Mouse (Mus musculus) heart, embryonic 12.5 days (tissue): Measurements from ENCODE around the gene Sgf29. TPM values are rescaled to one million over a fixed set of nuclear protein-coding genes. Genes with fewer than 3 reads are reported as not detected.

Source experiments
- ATAC-seq: fragments of 200-750 bp; cut with Nextera tagmentation; 2 replicates; pipeline ENCODE4 v1.8.0; 2017; ENCODE audit warnings: moderate TSS enrichment, moderate library complexity; ENCODE audit not compliant: insufficient number of reproducible peaks, low FRiP score
- H3K27ac ChIP-seq: fragments of 300-500 bp; sonication (generic); 2 replicates; pipeline ENCODE4 v1.5.1; 2016; ENCODE audit warnings: mild to moderate bottlenecking, moderate library complexity; ENCODE audit not compliant: poor library complexity, severe bottlenecking
- H3K27me3 ChIP-seq: fragments of 300-500 bp; sonication (generic); replicated peaks from 2 replicates; pipeline ENCODE4 v1.6.1; 2016; ENCODE audit warnings: mild to moderate bottlenecking, moderate library complexity
- H3K36me3 ChIP-seq: fragments of 300-500 bp; sonication (generic); 2 replicates; pipeline ENCODE4 v1.6.1; 2016; ENCODE audit warnings: mild to moderate bottlenecking, moderate library complexity
- H3K4me1 ChIP-seq: fragments of 300-500 bp; sonication (generic); replicated peaks from 2 replicates; pipeline ENCODE4 v1.6.1; 2016; ENCODE audit warnings: mild to moderate bottlenecking
- H3K4me2 ChIP-seq: fragments of 300-500 bp; sonication (generic); 2 replicates; pipeline ENCODE4 v1.6.1; 2016; ENCODE audit warnings: mild to moderate bottlenecking, moderate library complexity
- H3K4me3 ChIP-seq: fragments of 300-500 bp; sonication (generic); 2 replicates; pipeline ENCODE4 v1.5.1; 2016; ENCODE audit warnings: mild to moderate bottlenecking
- H3K9ac ChIP-seq: fragments of 300-500 bp; sonication (generic); 2 replicates; pipeline ENCODE4 v1.6.1; 2016; ENCODE audit warnings: mild to moderate bottlenecking, moderate library complexity
- H3K9me3 ChIP-seq: fragments of 300-500 bp; sonication (generic); replicated peaks from 2 replicates; pipeline ENCODE4 v1.6.1; 2016; ENCODE audit warnings: mild to moderate bottlenecking, moderate library complexity
- WGBS: fragments of 180-500 bp; shearing (Covaris S2); methylation state at CpG from one replicate; pipeline ENCODE4 v1.1.7; 2016; 5-methylcytosine and 5-hydroxymethylcytosine counted together
- polyA plus RNA-seq: library from polyadenylated mRNA; unstranded; fragments of >200 nt; fragmentation: Nextera tagmentation; extraction: Ambion mirVana; gene quantifications from 2 replicates; pipeline ENCODE4 v1.2.1, GENCODE M21; 2016

The Sgf29 gene
- polyA plus RNA-seq, 1 experiment from 2014 or later, result 27.2 TPM

DNA sequence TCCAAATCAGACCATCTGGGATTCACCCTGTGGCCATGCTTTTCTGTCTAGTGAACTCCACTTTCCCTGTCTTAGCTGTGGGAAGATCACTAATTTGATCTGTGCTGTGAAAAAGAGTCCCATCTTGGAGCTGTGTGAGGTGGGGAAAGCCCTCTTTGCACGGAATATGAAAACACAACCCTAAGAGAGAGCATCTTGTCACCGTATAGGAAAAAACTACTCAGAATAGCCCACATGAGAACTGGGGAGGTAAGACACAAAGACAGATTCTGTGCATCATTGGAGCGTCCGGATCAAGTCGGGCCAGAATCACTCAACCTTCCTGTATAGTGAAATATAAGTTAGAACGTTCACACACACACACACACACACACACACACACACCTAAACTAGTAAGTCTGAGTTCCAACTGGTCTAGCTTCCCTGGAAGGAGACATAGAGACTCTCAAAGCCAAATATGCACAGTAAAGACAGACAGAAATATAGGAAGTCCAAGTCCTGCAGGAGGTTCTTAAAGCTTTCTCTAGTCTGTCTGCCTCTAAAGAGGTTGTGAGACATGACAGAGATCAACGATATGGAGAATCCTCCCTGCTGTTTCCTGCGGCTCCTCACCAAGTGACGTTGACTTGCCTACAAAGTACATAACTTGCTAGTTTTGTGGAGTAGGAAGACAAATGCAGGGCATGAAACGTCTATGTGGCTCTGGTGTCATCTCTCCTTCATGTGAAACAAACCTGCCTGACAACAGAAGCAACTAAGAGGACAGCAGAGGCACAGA, 59.3 kb downstream of the Sgf29 start:
- Histone ChIP-seq H3K9ac (no peak overlapping the region), H3K36me3 (no peaks in the 10 kb centered on the region), H3K9me3 (peaks cover 4% of the 10 kb centered on the region; the same call in 1 of the 2 replicates), H3K27ac (no peak overlapping the region), H3K4me2 (no peak overlapping the region), H3K4me3 (no peak overlapping the region), H3K4me1 (peaks cover 15% of the 10 kb centered on the region), H3K27me3 (peaks cover 34% of the 10 kb centered on the region)
- no peak for ATAC-seq
- WGBS, result 82% methylated on average over 10 of the region's 10 CpGs

DNA sequence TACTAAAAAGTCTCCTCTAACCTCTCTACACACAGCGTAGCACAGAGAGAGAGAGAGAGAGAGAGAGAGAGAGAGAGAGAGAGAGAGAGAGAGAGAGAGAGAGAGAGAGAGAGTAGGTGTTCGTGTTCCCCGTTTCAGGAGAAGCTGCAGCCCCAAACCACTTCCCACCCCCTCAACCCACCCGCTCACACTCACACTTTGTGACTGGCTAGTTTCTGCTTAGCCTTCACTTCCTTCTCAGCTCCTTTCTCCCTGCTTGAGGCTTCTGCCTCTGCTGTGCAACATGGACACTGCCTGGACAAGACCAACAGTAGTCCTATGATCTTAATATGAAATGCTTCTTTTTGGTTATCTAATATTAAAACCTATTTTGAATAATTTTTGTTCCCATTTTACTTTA, 61.2 kb downstream of the Sgf29 start:
- H3K9me3 ChIP-seq, result peaks cover 4% of the 10 kb centered on the region; the same call in 1 of the 2 replicates

DNA sequence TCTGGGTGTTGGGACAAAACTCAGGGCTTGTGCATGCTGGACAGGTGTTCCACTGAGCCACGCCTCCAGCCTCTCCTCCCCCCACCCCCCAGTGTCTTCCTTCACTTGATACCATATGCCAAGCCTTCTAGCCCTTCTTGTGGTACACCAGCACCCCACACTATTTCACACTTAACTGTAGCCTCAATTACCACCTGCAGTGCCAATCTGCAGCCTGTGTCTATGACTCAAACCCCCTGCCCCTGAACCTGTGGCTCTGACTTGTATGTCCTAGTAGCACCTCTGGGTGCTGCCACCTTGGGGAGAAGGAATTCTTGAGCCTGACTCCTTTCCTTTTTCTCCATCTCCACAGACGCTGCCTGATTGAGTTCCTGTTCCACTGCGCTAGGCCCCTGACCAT, 62.8 kb downstream of the Sgf29 start:
- no peaks in the 10 kb centered on the region for H3K36me3 ChIP-seq
- H3K4me1 ChIP-seq, result no peaks in the 10 kb centered on the region
- WGBS, result 73% methylated on average over 3 of the region's 3 CpGs
- no peak overlapping the region for H3K4me3 ChIP-seq
- peaks cover 4% of the 10 kb centered on the region; the same call in 1 of the 2 replicates for H3K9me3 ChIP-seq
- H3K4me2 ChIP-seq, result no peak overlapping the region
- peaks cover 7% of the 10 kb centered on the region; the same call in 1 of the 2 replicates for H3K27me3 ChIP-seq
- no peak overlapping the region for H3K27ac ChIP-seq
- no peak overlapping the region for H3K9ac ChIP-seq
- ATAC-seq, result no peak

More for the DNA sequence above, 61.2 kb downstream of the Sgf29 start:
- no peak overlapping the region for H3K27ac ChIP-seq
- no peaks in the 10 kb centered on the region for H3K36me3 ChIP-seq
- no peak overlapping the region for H3K4me3 ChIP-seq
- H3K4me1 ChIP-seq, result no peaks in the 10 kb centered on the region
- H3K4me2 ChIP-seq, result no peak overlapping the region
- 69% methylated on average over 4 of the region's 4 CpGs for WGBS
- no peak for ATAC-seq
- no peak overlapping the region for H3K9ac ChIP-seq
- H3K27me3 ChIP-seq, result peaks cover 18% of the 10 kb centered on the region

DNA sequence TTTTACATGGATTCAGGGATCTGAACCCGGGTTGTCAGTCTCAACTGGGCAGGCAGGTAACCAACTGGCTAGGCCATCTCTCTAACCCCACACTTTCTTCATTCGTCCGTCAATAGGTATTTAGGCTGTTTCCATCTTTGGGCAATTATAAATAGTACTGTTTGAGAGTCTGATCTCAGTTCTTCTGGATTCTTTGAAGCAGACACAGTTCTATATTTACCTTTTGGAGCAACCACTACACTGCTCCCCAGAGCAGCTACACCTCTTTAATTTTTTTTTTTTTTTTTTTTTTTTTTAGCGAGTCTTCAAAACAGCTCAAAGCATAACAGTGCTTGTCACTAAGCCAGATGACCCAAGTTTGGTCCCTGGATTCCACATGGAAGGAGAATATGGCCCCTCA, 66.6 kb downstream of the Sgf29 start:
- H3K4me3 ChIP-seq, result no peak overlapping the region
- no peak for ATAC-seq
- WGBS, result 66% methylated on average over 4 of the region's 4 CpGs
- H3K9me3 ChIP-seq, result no peaks in the 10 kb centered on the region
- H3K27me3 ChIP-seq, result no peaks in the 10 kb centered on the region
- H3K36me3 ChIP-seq, result no peaks in the 10 kb centered on the region
- no peak overlapping the region for H3K4me2 ChIP-seq
- no peak overlapping the region for H3K27ac ChIP-seq
- H3K9ac ChIP-seq, result no peak overlapping the region
- no peaks in the 10 kb centered on the region for H3K4me1 ChIP-seq

DNA sequence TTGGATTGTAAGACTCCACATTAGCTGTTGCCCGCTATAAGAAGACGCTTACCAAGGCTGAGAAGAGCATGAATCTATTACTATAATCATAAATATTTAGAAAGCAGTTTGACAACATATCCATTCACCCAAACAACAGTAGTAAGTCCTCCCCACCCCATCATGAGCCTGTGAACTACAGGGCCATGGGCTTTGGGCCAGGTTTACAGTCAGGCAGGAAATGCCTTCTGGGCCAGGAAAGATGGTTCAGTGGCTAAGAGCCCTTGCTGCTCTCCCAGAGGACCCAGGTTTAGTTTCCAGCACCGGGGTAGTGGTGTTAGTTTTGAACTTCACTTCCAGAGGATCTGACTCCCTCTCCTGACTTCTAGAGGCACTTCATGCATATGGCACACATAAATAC, 68.5 kb downstream of the Sgf29 start:
- no peak overlapping the region for H3K4me2 ChIP-seq
- H3K4me1 ChIP-seq, result no peaks in the 10 kb centered on the region
- H3K36me3 ChIP-seq, result no peaks in the 10 kb centered on the region
- no peak overlapping the region for H3K27ac ChIP-seq
- ATAC-seq, result no peak
- H3K9me3 ChIP-seq, result no peaks in the 10 kb centered on the region
- H3K9ac ChIP-seq, result no peak overlapping the region
- H3K4me3 ChIP-seq, result no peak overlapping the region
- H3K27me3 ChIP-seq, result no peaks in the 10 kb centered on the region
- WGBS, result 87% methylated on average over 3 of the region's 3 CpGs

DNA sequence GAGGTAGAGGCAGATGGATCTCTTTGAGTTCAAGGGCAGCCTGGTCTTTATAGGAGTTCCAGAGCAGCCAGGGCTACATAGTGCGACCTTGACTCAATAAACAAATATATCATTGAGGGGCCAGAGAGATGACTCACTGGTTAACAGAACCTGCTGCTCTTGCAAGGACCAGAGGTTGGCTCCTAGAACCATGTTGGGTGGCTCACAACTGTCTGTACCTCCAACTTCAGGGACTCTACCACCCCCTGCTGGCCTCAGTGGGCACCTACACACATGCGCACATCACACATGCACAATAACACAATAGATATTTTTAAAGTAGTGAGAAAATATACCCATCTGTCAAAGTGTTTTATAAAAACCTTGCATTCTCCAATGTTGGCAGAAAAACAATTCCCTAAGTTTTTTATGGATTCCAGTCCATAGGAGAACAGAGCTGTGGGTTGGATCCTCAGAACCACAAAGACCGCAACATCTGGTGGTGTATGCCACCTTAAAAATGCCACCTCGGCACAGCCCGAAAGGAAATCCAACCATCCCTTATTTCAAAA, 69.8 kb downstream of the Sgf29 start:
- Histone ChIP-seq H3K9me3 (0 out of 2 replicates have a peak, but pooled peaks cover 6% of the 10 kb centered on the region), H3K36me3 (no peaks in the 10 kb centered on the region), H3K9ac (no peak overlapping the region), H3K27me3 (no peaks in the 10 kb centered on the region), H3K4me3 (no peak overlapping the region), H3K27ac (no peak overlapping the region), H3K4me1 (no peaks in the 10 kb centered on the region), H3K4me2 (no peak overlapping the region)
- WGBS, result 90% methylated on average over 5 of the region's 5 CpGs
- ATAC-seq, result no peak

DNA sequence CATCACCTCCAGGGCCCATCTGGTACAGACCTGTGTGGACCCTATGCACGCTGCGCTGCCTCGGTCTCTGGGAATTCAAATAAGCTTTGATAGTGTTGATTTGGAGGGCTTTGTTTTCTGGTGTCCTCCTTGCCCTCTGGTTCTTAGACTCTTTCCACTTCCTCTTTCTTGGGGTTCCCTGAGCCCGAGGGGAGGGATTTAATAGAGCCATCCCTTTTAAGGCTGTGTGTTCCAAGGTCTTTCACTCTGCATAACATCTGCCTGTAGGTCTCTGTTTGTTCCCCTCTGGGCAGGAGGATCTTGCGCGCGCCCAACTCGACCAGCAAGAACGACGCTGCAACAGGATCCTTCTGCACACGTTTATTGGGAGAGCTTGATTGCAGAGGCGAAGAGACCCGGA, 72.5 kb downstream of the Sgf29 start:
- Histone ChIP-seq H3K27ac (no peak overlapping the region), H3K4me2 (no peak overlapping the region), H3K9me3 (0 out of 2 replicates have a peak, but pooled peaks cover 6% of the 10 kb centered on the region), H3K9ac (no peak overlapping the region), H3K4me1 (no peaks in the 10 kb centered on the region), H3K36me3 (no peaks in the 10 kb centered on the region), H3K27me3 (no peaks in the 10 kb centered on the region), H3K4me3 (no peak overlapping the region)
- WGBS, result 88% methylated on average over 13 of the region's 13 CpGs
- ATAC-seq, result no peak

Other genes starting within 250 kb of the Sgf29 start
- not detected in 2 replicates for gene Cd19, start 234.4 kb upstream of the Sgf29 start, polyA plus RNA-seq
- 23.3 and 23.9 TPM in 2 replicates for gene Rabep2, start 220.6 kb upstream of the Sgf29 start, polyA plus RNA-seq
- gene Atp2a1, start 186.2 kb upstream of the Sgf29 start, polyA plus RNA-seq, result 1.7 and 3.2 TPM in 2 replicates
- gene Sh2b1, start 173.9 kb upstream of the Sgf29 start, polyA plus RNA-seq, result 43.2 and 45.1 TPM in 2 replicates
- gene Tufm, start 161.9 kb upstream of the Sgf29 start, polyA plus RNA-seq, result 167 and 168 TPM in 2 replicates
- 49.7 and 52.5 TPM in 2 replicates for gene Atxn2l, start 145.9 kb upstream of the Sgf29 start, polyA plus RNA-seq
- gene Eif3c, start 82.9 kb upstream of the Sgf29 start, polyA plus RNA-seq, result 148 and 151 TPM in 2 replicates
- gene Apobr, start 64.4 kb upstream of the Sgf29 start, polyA plus RNA-seq, result 0.27 and 0.40 TPM in 2 replicates
- 20.0 and 24.5 TPM in 2 replicates for gene Cln3, start 63.5 kb upstream of the Sgf29 start, polyA plus RNA-seq
- not detected in 2 replicates for gene Il27, start 54.4 kb upstream of the Sgf29 start, polyA plus RNA-seq
- 3.1 and 3.6 TPM in 2 replicates for gene Nupr1, start 18.4 kb upstream of the Sgf29 start, polyA plus RNA-seq
- gene Sult1a1, start 27.1 kb downstream of the Sgf29 start, polyA plus RNA-seq, result 3.7 TPM in 2 replicates
- 102 and 120 TPM in 2 replicates for gene Bola2, start 46.1 kb downstream of the Sgf29 start, polyA plus RNA-seq
- 6.9 and 7.5 TPM in 2 replicates for gene Slx1b, start 46.5 kb downstream of the Sgf29 start, polyA plus RNA-seq
- gene Coro1a, start 58.5 kb downstream of the Sgf29 start, polyA plus RNA-seq, result 9.2 and 9.8 TPM in 2 replicates
- 57.8 and 58.7 TPM in 2 replicates for gene Mapk3, start 110.3 kb downstream of the Sgf29 start, polyA plus RNA-seq
- 0.87 and 1.8 TPM in 2 replicates for gene Gdpd3, start 117.0 kb downstream of the Sgf29 start, polyA plus RNA-seq
- gene Ypel3, start 127.6 kb downstream of the Sgf29 start, polyA plus RNA-seq, result 74.8 and 78.7 TPM in 2 replicates
- 0.27 and 0.33 TPM in 2 replicates for gene Tbx6, start 132.2 kb downstream of the Sgf29 start, polyA plus RNA-seq
- 181 and 192 TPM in 2 replicates for gene Ppp4c, start 143.2 kb downstream of the Sgf29 start, polyA plus RNA-seq
- 0.17 and 0.45 TPM in 2 replicates for gene Fam57b, start 148.4 kb downstream of the Sgf29 start, polyA plus RNA-seq
- gene 4930451I11Rik, start 182.3 kb downstream of the Sgf29 start, polyA plus RNA-seq, result not detected in 2 replicates
- not detected in 2 replicates for gene Doc2a, start 198.1 kb downstream of the Sgf29 start, polyA plus RNA-seq
- gene Hirip3, start 212.7 kb downstream of the Sgf29 start, polyA plus RNA-seq, result 18.0 and 22.5 TPM in 2 replicates
- gene Ino80e, start 213.1 kb downstream of the Sgf29 start, polyA plus RNA-seq, result 62.9 and 66.8 TPM in 2 replicates
- gene Taok2, start 235.4 kb downstream of the Sgf29 start, polyA plus RNA-seq, result 40.8 and 42.5 TPM in 2 replicates